Mouse (Mus musculus) stomach, postnatal 0 days (tissue): ENCODE results near the gene 1700037H04Rik.

Source experiments
- CTCF ChIP-seq: IDR thresholded peaks from 2 replicates; pipeline ENCODE4 v1.5.1; 2016; ENCODE audit warnings: antibody characterized with exemption, low read depth, mild to moderate bottlenecking, moderate library complexity
- EP300 ChIP-seq: optimal IDR thresholded peaks from 2 replicates; pipeline ENCODE3; 2016; ENCODE audit warnings: antibody characterized with exemption

GRCm38 (mm10) chr2:131174700-131175099, 14.8 kb upstream of the 1700037H04Rik start:
- TF ChIP-seq CTCF (no peak), EP300 (no peak)
